Mouse (Mus musculus): ENCODE results near the gene Ulk4.

DNA sequence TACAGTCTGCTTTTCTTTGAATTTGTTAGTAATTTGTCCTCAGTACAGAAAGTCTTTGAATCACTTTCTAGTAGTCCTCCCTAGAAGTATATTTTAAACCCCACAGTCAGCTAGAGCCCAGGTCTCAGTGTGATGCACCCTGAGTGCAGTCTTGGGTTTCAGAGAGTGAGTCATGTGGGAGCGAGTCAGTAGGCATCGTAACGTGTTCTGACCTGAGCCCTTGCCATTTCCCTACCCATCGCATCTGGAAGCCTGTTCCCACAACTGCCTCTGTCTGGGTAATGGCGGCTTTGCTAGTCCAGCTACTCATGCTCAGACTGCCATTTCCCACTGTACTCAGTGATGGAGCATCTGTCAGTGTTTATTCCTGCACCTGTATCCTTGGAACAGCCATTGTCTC is 318.9 kb downstream of the Ulk4 start:
- TF ChIP-seq CTCF (IDR thresholded peaks at IDR 0.05) (no peak), POLR2A (IDR thresholded peaks at IDR 0.05; ENCODE audit: insufficient read depth, low read depth, low read length) (no peak)
